Mouse (Mus musculus): ENCODE results near the gene Mxi1. TPM values are rescaled to one million over a fixed set of nuclear protein-coding genes. Genes with fewer than 3 reads are reported as not detected.

The Mxi1 gene
- total and polyA plus RNA-seq, 3 experiments = 10.6 to 19.9 (median 18.9) TPM

GRCm38 (mm10) chr19:53345766-53346165 lies 35.4 kb downstream of the Mxi1 start:
- H3K36me3 ChIP-seq (replicated peaks in 1 of 2; ENCODE audit: control insufficient read depth in 1 of 2, insufficient read depth in 1 of 2, low read length in 1 of 2) = peaks cover 0 to 11% of the 10 kb centered on the region in 2 experiments
- dilution Hi-C loops (cut with MboI; ENCODE audit: extremely low pct_ligation_motif_present, extremely low pct_unique_long_range_greater_than_20kb, low sequenced_read_pairs) (no loop called here), in situ Hi-C loops (cut with MboI; ENCODE audit: low pct_ligation_motif_present, low pct_unique_long_range_greater_than_20kb, low sequenced_read_pairs) (loop anchor here (25.0 kb wide), 1 partner anchor 333 kb away; no protein-coding TSS in a partner anchor)
- no peaks in the 10 kb centered on the region for H3K27me3 ChIP-seq (replicated peaks)
- TF ChIP-seq KAT2A (IDR thresholded peaks at IDR 0.05; ENCODE audit: insufficient replicate concordance, low read length) (no peak), MAZ (IDR thresholded peaks at IDR 0.05; ENCODE audit: low read depth, low read length) (no peak)
- H3K4me1 ChIP-seq (ENCODE audit: control insufficient read depth in 1 of 2, insufficient read depth in 2 of 2) = peaks cover 2 to 4% of the 10 kb centered on the region in 2 experiments; a peak in 2 of 4 replicates
- no peaks in the 10 kb centered on the region for H3K79me2 ChIP-seq (replicated peaks; ENCODE audit: control insufficient read depth, extremely low read depth, insufficient read depth, poor library complexity, severe bottlenecking)
- no peak overlapping the region for H3K4me3 ChIP-seq (replicated peaks in 1 of 3; ENCODE audit: low read depth in 2 of 3, low read length in 2 of 3, poor library complexity in 1 of 3)
- DNase-seq (ENCODE audit: extremely low read depth) = no peak
- no peak overlapping the region for H3K27ac ChIP-seq (ENCODE audit: insufficient read depth, low read depth)
- H3K4me2 ChIP-seq (ENCODE audit: insufficient read depth, low read depth, poor library complexity, severe bottlenecking) = no peak overlapping the region
- no peaks in the 10 kb centered on the region for H3K9me3 ChIP-seq (replicated peaks; ENCODE audit: low read length)
- no peak overlapping the region for H3K9ac ChIP-seq (ENCODE audit: insufficient read depth, low read depth)

DNA sequence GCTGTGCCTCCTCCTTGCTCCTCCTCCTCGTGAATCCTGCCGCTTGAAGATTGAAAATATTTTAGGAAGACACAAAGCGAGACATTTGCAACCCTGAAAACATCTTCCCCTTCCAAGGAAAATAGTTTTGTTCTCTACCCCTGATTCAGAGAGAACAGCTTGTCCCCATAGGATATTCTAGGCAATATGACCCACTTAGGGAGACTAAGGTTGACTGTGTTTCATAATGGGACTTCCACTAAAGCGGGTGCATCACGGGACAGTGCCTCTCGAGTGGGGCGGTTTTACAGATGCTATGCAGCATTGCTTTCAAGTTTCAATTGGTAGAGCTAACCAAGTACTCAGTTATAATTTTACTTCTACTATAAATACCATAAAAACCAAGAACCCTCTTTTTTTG lies 43.5 kb downstream of the Mxi1 start:
- H3K9me3 ChIP-seq (replicated peaks; ENCODE audit: low read length) = no peaks in the 10 kb centered on the region
- H3K4me1 ChIP-seq (ENCODE audit: control insufficient read depth in 1 of 2, insufficient read depth in 2 of 2) = peaks cover 0 to 4% of the 10 kb centered on the region in 2 experiments; a peak in 1 of 4 replicates
- H3K27me3 ChIP-seq (replicated peaks) = no peaks in the 10 kb centered on the region
- no peak overlapping the region for H3K9ac ChIP-seq (ENCODE audit: insufficient read depth, low read depth)
- no peak overlapping the region for H3K27ac ChIP-seq (ENCODE audit: insufficient read depth, low read depth)
- H3K36me3 ChIP-seq (replicated peaks in 1 of 2; ENCODE audit: control insufficient read depth in 1 of 2, insufficient read depth in 1 of 2, low read length in 1 of 2) = peaks cover 0 to 12% of the 10 kb centered on the region in 2 experiments
- H3K4me2 ChIP-seq (ENCODE audit: insufficient read depth, low read depth, poor library complexity, severe bottlenecking) = no peak overlapping the region
- TF ChIP-seq CHD1 (IDR thresholded peaks at IDR 0.05; ENCODE audit: low read depth, low read length) = no peak
- no peak for TF ChIP-seq GABPA (IDR thresholded peaks at IDR 0.05; ENCODE audit: insufficient replicate concordance, low read depth, low read length)
- no peak for TF ChIP-seq SIN3A (IDR thresholded peaks at IDR 0.05; ENCODE audit: low read length)
- TF ChIP-seq TBP (conservative IDR thresholded peaks at IDR 0.05; ENCODE audit: low read depth, low read length) = no peak
- TF ChIP-seq MAX (IDR thresholded peaks at IDR 0.05; ENCODE audit: low read length) = no peak
- TF ChIP-seq POLR2AphosphoS2 (IDR thresholded peaks at IDR 0.05; ENCODE audit: low read depth, low read length) = no peak
- no peak for TF ChIP-seq MEF2A (IDR thresholded peaks at IDR 0.05; ENCODE audit: borderline replicate concordance, low read depth, low read length)
- TF ChIP-seq MAFK (IDR thresholded peaks at IDR 0.05; ENCODE audit: insufficient replicate concordance, low read length) = no peak
- TF ChIP-seq ZNF384 (IDR thresholded peaks at IDR 0.05; ENCODE audit: low read depth, low read length) = no peak
- no peak for TF ChIP-seq ZKSCAN1 (IDR thresholded peaks at IDR 0.05; ENCODE audit: borderline replicate concordance, low read depth, low read length)
- no peak for TF ChIP-seq USF2 (conservative IDR thresholded peaks at IDR 0.05; ENCODE audit: low read depth, low read length)
- no peak for TF ChIP-seq IRF4 (IDR thresholded peaks at IDR 0.05; ENCODE audit: low read depth, low read length)
- TF ChIP-seq CHD2 (IDR thresholded peaks at IDR 0.05; ENCODE audit: low read length) = no peak
- TF ChIP-seq EP300 (IDR thresholded peaks at IDR 0.05; ENCODE audit: low read length) = no peak
- TF ChIP-seq SMC3 (IDR thresholded peaks at IDR 0.05; ENCODE audit: low read depth, low read length) = no peak
- no peak for TF ChIP-seq TCF12 (IDR thresholded peaks at IDR 0.05; ENCODE audit: low read depth, low read length)
- TF ChIP-seq POLR2A (IDR thresholded peaks at IDR 0.05; ENCODE audit: low read depth, low read length) = no peak
- no peaks in the 10 kb centered on the region for H3K79me2 ChIP-seq (replicated peaks; ENCODE audit: control insufficient read depth, extremely low read depth, insufficient read depth, poor library complexity, severe bottlenecking)
- in situ Hi-C loops (cut with MboI; ENCODE audit: low pct_ligation_motif_present, low pct_unique_long_range_greater_than_20kb, low sequenced_read_pairs) = no loop called here
- dilution Hi-C loops (cut with MboI; ENCODE audit: extremely low pct_ligation_motif_present, extremely low pct_unique_long_range_greater_than_20kb, low sequenced_read_pairs) = no loop called here
- DNase-seq (ENCODE audit: extremely low read depth) = no peak
- H3K4me3 ChIP-seq (replicated peaks in 1 of 3; ENCODE audit: low read depth in 2 of 3, low read length in 2 of 3, poor library complexity in 1 of 3) = no peak overlapping the region

Data from CH12.LX (cell line).